Mouse (Mus musculus) intestine, postnatal 0 days (tissue): ENCODE measurements around the gene Dhx8. TPM values are rescaled to one million over a fixed set of nuclear protein-coding genes. Genes with fewer than 3 reads are reported as not detected.
A peak's percentile ranks its signal among the peaks of the same experiment; 100 is the strongest.

Experiments
- ATAC-seq: fragments of 200-750 bp; cut with Nextera tagmentation; 2 replicates; pipeline ENCODE4 v1.8.0; 2017; ENCODE audit warnings: mild to moderate bottlenecking, moderate TSS enrichment, moderate library complexity
- H3K27ac ChIP-seq: fragments of 300-500 bp; sonication (generic); 2 replicates; pipeline ENCODE4 v1.5.1; 2014; ENCODE audit warnings: mild to moderate bottlenecking, low read depth, low read length, moderate library complexity
- H3K27me3 ChIP-seq: fragments of 300-500 bp; sonication (generic); replicated peaks from 2 replicates; pipeline ENCODE4 v1.6.1; 2014; ENCODE audit warnings: low read length, mixed read lengths; ENCODE audit not compliant: control insufficient read depth, insufficient read depth
- H3K36me3 ChIP-seq: fragments of 300-500 bp; sonication (generic); 2 replicates; pipeline ENCODE4 v1.6.1; 2014; ENCODE audit warnings: mild to moderate bottlenecking, moderate library complexity; ENCODE audit not compliant: control insufficient read depth, insufficient read depth
- H3K4me1 ChIP-seq: fragments of 300-500 bp; sonication (generic); replicated peaks from 2 replicates; pipeline ENCODE4 v1.6.1; 2014; ENCODE audit warnings: antibody characterized with exemption, low read length, mixed read lengths; ENCODE audit not compliant: control insufficient read depth, insufficient read depth
- H3K4me2 ChIP-seq: fragments of 300-500 bp; sonication (generic); replicated peaks from 2 replicates; pipeline ENCODE4 v1.6.1; 2014; ENCODE audit warnings: low read depth, mild to moderate bottlenecking, moderate library complexity
- H3K4me3 ChIP-seq: fragments of 300-500 bp; sonication (generic); 2 replicates; pipeline ENCODE4 v1.5.1; 2014; ENCODE audit warnings: low read depth, low read length
- H3K9ac ChIP-seq: fragments of 300-500 bp; sonication (generic); 2 replicates; pipeline ENCODE4 v1.6.1; 2014; ENCODE audit warnings: mild to moderate bottlenecking, low read depth, low read length
- H3K9me3 ChIP-seq: fragments of 300-500 bp; sonication (generic); 2 replicates; pipeline ENCODE4 v1.6.1; 2016; ENCODE audit warnings: mixed run types; ENCODE audit not compliant: control insufficient read depth
- CTCF ChIP-seq: sonication (generic); IDR thresholded peaks from 2 replicates; pipeline ENCODE4 v1.5.1; 2016; ENCODE audit warnings: low read depth, mild to moderate bottlenecking, control low read depth, antibody characterized with exemption, moderate library complexity
- WGBS: fragments of 180-500 bp; shearing (Covaris S2); extraction: QIAGEN DNeasy Blood & Tissue Kit; methylation state at CpG from one replicate; pipeline ENCODE4 v1.1.7; 2014; 5-methylcytosine and 5-hydroxymethylcytosine counted together
- polyA plus RNA-seq: library from polyadenylated mRNA; unstranded; fragments of >200 nt; fragmentation: Nextera tagmentation; extraction: Ambion mirVana; gene quantifications from 2 replicates; pipeline ENCODE4 v1.2.1, GENCODE M21; 2015

Dhx8 gene
- polyA plus RNA-seq, 1 experiment from 2014 or later: 11.6 TPM

DNA sequence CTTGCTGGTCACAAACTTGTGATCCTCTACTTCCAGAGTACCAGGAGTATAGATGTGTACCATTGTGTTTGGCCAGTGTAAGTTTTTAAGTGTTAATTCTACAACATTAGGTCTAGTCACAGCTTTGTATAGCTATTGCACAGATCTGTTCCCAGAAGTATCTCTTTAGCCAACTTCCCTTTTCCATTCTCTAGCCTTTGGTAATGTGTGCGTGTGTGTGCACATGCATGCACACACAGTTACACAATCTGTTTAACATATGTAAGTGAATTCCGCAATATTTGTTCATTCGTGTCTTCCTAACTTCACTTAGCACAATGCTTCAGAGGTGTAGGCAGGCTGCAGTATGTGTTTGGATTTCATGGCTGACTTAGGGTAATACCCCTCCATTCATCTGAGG lies 26.8 kb downstream of the Dhx8 start:
- WGBS: 98% methylated on average over 3 of the region's 3 CpGs
- no peak for ATAC-seq
- H3K4me2 ChIP-seq: no peak overlapping the region
- H3K9me3 ChIP-seq: no peaks in the 10 kb centered on the region
- H3K36me3 ChIP-seq: peaks cover 86% of the 10 kb centered on the region
- no peak overlapping the region for H3K27ac ChIP-seq
- H3K4me3 ChIP-seq: no peak overlapping the region
- H3K4me1 ChIP-seq: no peaks in the 10 kb centered on the region
- TF ChIP-seq CTCF: no peak
- H3K9ac ChIP-seq: no peak overlapping the region
- H3K27me3 ChIP-seq: no peaks in the 10 kb centered on the region

DNA sequence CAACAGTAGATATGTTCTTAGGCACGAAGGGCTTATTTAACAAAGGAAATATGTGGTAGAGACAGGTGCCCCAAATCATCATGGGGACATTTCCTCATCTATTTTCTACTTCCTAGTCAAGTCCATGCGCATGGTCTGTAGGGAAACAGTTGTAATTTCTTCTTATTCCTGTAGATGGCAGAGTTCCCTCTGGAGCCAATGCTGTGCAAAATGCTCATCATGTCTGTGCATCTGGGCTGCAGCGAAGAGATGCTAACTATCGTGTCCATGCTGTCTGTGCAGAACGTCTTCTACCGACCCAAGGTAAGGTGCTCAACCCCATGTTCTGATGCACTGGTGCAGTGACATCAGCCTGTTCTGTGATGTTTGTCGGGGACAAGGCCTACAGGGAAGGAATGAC lies 31.0 kb downstream of the Dhx8 start:
- H3K4me2 ChIP-seq: no peak overlapping the region
- no peak overlapping the region for H3K4me3 ChIP-seq
- 49% methylated on average over 7 of the region's 7 CpGs for WGBS
- H3K9me3 ChIP-seq: no peaks in the 10 kb centered on the region
- no peak; the same call in 1 of the 2 replicates for ATAC-seq
- H3K36me3 ChIP-seq: peaks cover 90% of the 10 kb centered on the region
- no peak overlapping the region for H3K27ac ChIP-seq
- no peak overlapping the region for H3K9ac ChIP-seq
- no peaks in the 10 kb centered on the region for H3K4me1 ChIP-seq
- TF ChIP-seq CTCF: peak; percentile 87
- H3K27me3 ChIP-seq: no peaks in the 10 kb centered on the region

DNA sequence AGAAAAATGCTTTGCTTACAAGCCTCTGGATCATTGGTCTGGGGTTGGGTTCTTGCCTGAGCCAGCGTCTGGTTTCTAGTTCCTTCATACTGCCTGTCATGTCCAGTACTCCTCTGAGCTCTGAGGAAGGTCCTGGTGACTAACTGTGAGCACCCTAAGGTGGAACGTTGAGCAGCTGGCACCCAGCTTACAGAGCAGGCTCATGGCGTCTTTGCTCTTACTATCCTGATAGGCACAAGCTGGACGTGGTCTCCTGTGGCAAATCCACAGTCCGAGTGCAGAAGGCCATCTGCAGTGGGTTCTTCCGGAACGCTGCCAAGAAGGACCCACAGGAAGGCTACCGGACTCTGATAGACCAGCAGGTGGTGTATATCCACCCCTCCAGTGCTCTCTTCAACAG lies 31.8 kb downstream of the Dhx8 start:
- no peaks in the 10 kb centered on the region for H3K9me3 ChIP-seq
- H3K4me2 ChIP-seq: no peak overlapping the region
- ATAC-seq: no peak
- no peaks in the 10 kb centered on the region for H3K27me3 ChIP-seq
- H3K4me1 ChIP-seq: no peaks in the 10 kb centered on the region
- peaks cover 87% of the 10 kb centered on the region for H3K36me3 ChIP-seq
- no peak for TF ChIP-seq CTCF
- no peak overlapping the region for H3K27ac ChIP-seq
- no peak overlapping the region for H3K9ac ChIP-seq
- no peak overlapping the region for H3K4me3 ChIP-seq
- whole genome bisulfite sequencing: 93% methylated on average over 8 of the region's 8 CpGs

DNA sequence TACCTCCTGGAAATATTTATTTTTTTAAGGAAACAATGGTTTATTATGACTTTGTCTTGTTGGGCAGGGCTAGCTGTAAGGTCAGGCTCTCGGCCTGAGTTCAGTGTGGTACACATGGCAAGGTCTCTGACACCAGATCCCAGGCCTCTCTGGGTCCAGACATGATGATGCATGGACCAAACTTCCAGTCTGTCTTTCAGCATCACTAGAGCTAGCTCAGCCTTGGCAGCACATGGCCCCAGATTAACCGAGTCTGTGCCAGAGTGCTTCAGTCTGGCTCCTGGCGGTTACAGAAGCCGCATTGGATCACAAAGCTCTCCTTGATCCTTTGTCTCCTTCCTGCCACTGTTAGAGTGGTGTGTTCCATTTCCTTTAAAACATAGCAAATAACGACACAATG lies 34.6 kb downstream of the Dhx8 start:
- WGBS: 79% methylated on average over 5 of the region's 5 CpGs
- Histone ChIP-seq H3K27me3 (no peaks in the 10 kb centered on the region), H3K9me3 (no peaks in the 10 kb centered on the region), H3K9ac (no peak overlapping the region), H3K36me3 (peaks cover 61% of the 10 kb centered on the region), H3K4me3 (no peak overlapping the region), H3K27ac (no peak overlapping the region), H3K4me1 (no peaks in the 10 kb centered on the region), H3K4me2 (no peak overlapping the region)
- no peak for ATAC-seq
- TF ChIP-seq CTCF: no peak

DNA sequence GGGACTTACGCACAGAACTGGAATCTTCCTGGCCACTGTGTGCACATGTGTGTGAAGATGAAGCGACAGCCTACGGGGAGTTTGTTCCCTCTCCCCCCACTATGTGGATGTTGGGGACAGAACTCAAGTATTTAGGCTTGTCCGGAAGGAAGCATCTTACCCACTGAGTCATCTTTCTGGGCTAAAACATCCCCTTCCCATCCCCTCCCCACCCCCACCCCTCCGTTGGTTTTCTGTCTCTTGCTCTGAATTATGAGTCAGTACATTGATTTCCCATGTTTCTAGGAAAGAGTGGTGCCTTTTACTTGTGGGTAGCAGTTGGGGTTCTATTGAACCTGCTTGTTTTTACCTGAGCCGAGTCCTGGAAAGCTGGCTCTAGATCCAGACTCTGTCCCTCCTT lies 36.0 kb downstream of the Dhx8 start:
- ATAC-seq: no peak
- no peak overlapping the region for H3K4me3 ChIP-seq
- H3K27ac ChIP-seq: no peak overlapping the region
- no peaks in the 10 kb centered on the region for H3K9me3 ChIP-seq
- WGBS: 89% methylated on average over 6 of the region's 6 CpGs
- H3K36me3 ChIP-seq: peaks cover 55% of the 10 kb centered on the region
- H3K4me1 ChIP-seq: peaks cover 5% of the 10 kb centered on the region; the same call in 1 of the 2 replicates
- H3K4me2 ChIP-seq: no peak overlapping the region
- no peaks in the 10 kb centered on the region for H3K27me3 ChIP-seq
- no peak overlapping the region for H3K9ac ChIP-seq
- no peak for TF ChIP-seq CTCF

DNA sequence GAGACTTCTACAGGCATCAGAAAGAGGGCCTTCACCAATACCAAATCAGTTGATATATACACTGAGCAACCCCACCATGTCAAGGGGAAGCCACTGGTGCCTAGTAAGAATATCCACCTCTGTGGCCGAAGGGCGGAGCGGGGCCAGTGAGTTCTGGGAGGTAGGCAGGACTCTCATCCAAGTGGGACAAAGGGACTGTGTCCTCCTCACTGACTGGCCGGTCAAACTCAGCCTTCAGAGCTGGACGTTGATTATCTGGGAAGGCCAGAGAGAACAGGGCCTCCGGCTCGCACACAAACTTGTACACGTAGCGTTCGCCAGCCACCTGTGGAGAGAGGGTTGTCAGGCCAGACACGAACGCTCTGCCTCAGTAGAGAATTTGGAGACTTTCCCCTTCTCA lies 37.5 kb downstream of the Dhx8 start:
- ATAC-seq: no peak
- Histone ChIP-seq H3K9ac (no peak overlapping the region), H3K4me1 (peaks cover 5% of the 10 kb centered on the region; the same call in 1 of the 2 replicates), H3K36me3 (peaks cover 40% of the 10 kb centered on the region), H3K4me3 (no peak overlapping the region), H3K27ac (no peak overlapping the region), H3K9me3 (no peaks in the 10 kb centered on the region), H3K27me3 (no peaks in the 10 kb centered on the region), H3K4me2 (no peak overlapping the region)
- WGBS: 94% methylated on average over 12 of the region's 12 CpGs
- no peak for TF ChIP-seq CTCF

DNA sequence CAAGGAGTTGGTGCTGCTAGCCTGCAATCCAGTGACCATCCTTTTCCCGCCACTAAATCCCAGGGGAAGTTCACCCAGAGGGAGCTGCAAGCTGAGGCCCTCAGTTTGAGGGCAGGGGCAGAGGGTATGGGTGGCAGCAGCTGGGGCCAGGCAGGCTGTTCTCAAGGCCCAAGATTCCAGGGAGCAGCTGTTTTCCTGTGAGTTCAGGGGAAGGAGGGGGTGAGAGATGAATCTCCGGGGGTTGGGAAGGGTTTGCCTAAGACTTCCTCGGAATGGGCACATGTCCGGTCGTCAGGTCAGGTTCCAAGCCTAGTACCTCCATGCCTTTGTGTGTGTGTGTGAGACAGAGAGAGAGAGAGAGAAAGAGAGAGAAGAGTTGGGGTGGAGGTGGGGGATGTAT lies 39.3 kb downstream of the Dhx8 start:
- Histone ChIP-seq H3K9ac (no peak overlapping the region), H3K36me3 (peaks cover 22% of the 10 kb centered on the region), H3K27me3 (no peaks in the 10 kb centered on the region), H3K27ac (no peak overlapping the region), H3K4me2 (peak overlapping the region; percentile 72), H3K9me3 (no peaks in the 10 kb centered on the region), H3K4me3 (no peak overlapping the region), H3K4me1 (peaks cover 5% of the 10 kb centered on the region; the same call in 1 of the 2 replicates)
- TF ChIP-seq CTCF: no peak
- 7% methylated on average over 5 of the region's 5 CpGs for WGBS
- ATAC-seq: no peak
